Mouse (Mus musculus): Measurements from ENCODE around the gene Arfrp1.

DNA sequence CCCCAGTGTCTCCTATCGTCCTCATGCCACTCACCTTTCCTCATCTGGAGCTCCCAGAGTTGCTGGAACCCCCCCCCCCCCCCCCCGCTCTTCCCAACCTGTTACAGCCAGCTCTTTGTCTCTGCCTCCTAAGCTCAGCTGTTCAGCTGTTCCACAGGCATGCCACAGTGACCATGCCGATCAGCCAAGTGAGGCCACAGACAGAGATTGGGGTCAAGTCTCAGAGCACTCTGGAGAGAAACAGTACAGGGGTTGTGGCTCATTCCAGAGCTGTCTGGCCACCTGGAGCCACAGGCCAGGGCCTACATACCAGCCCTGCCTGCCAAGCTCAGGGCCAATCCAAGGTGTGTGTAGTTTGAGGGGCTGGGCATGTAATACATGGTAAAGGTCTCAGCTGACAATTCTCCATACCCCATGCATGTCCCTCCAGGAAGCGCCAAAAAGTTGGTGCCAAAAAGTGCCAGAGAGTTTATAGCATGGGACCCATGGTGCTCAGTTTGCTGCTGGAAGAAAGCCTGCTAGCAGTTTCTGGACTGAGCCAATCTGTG lies 21.5 kb upstream of the Arfrp1 start:
- TF ChIP-seq POLR2A (IDR thresholded peaks at IDR 0.05; ENCODE audit: low read depth, low read length) (no peak), ZMIZ1 (IDR thresholded peaks at IDR 0.05; ENCODE audit: low read depth, low read length) (no peak)

Measured in CH12.LX (cell line).